Mouse (Mus musculus): Measurements from ENCODE around the gene Ngly1.

DNA sequence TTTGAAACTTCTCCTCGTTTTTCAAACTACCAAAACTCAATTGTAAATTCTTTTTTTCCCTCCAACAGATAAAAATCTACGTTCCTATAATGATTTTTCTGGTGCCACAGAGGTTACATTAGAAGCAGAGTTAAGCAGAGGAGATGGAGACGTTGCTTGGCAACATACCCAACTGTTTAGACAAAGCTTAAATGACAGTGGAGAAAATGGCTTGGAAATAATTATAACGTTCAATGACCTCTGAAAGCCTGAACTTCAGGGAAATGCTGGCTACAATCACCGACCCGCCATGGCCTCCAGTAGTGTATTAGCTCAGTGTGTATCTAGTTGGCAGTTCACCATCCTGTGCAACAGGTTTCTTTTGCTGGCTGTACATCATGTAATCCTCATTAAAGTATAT is 61.7 kb downstream of the Ngly1 start:
- no peak for TF ChIP-seq BHLHE40 (IDR thresholded peaks at IDR 0.05; ENCODE audit: low read depth, low read length)
- no peak for TF ChIP-seq NELFE (IDR thresholded peaks at IDR 0.05; ENCODE audit: low read depth, low read length)
- TF ChIP-seq CTCF (conservative IDR thresholded peaks at IDR 0.05 in 1 of 2, IDR thresholded peaks at IDR 0.05 in 1 of 2; ENCODE audit: low read depth in 2 of 2, low read length in 2 of 2), result no peak
- no peak for TF ChIP-seq POLR2A (IDR thresholded peaks at IDR 0.05; ENCODE audit: low read depth, low read length)
- TF ChIP-seq MAFK (IDR thresholded peaks at IDR 0.05; ENCODE audit: insufficient replicate concordance, low read length), result no peak
- TF ChIP-seq USF1 (IDR thresholded peaks at IDR 0.05; ENCODE audit: low read depth, low read length), result no peak
- no peak for TF ChIP-seq JUND (conservative IDR thresholded peaks at IDR 0.05; ENCODE audit: low read depth, low read length)
- no peak for TF ChIP-seq USF2 (conservative IDR thresholded peaks at IDR 0.05; ENCODE audit: low read depth, low read length)
- no peak for TF ChIP-seq ETS1 (conservative IDR thresholded peaks at IDR 0.05; ENCODE audit: low read depth, low read length)
- no peak for TF ChIP-seq EP300 (IDR thresholded peaks at IDR 0.05; ENCODE audit: low read length)
